Mouse (Mus musculus): ENCODE measurements at regions not wholly inside any gene's neighbourhood (a gene's known extent, or its start where the extent isn't known, plus 50 kb on each side); places are given as distances from the start of the nearest gene placed in this dataset.

- no peak overlapping the region for H3K9ac ChIP-seq (ENCODE audit: low read length)
- no peaks in the 10 kb centered on the region for H3K9me3 ChIP-seq (ENCODE audit: control insufficient read depth, low read length)
- no peaks in the 10 kb centered on the region for H3K27me3 ChIP-seq (ENCODE audit: control insufficient read depth, insufficient read depth, low read length)
- DNase-seq (ENCODE audit: low spot score) (no peak), ATAC-seq (ENCODE audit: insufficient number of reproducible peaks, low FRiP score, low TSS enrichment, low read depth) (no peak)
- H3K27ac ChIP-seq (replicated peaks; ENCODE audit: low read depth, low read length): no peak overlapping the region
- no peak overlapping the region for H3K4me2 ChIP-seq (ENCODE audit: low read depth, severe bottlenecking)
- 86% methylated on average over 3 of the region's 3 CpGs for WGBS
- H3K4me3 ChIP-seq (ENCODE audit: low read depth, low read length): no peak overlapping the region
- no peaks in the 10 kb centered on the region for H3K4me1 ChIP-seq (ENCODE audit: control insufficient read depth, insufficient read depth, low read length)
- no peaks in the 10 kb centered on the region for H3K36me3 ChIP-seq (ENCODE audit: control insufficient read depth, insufficient read depth, low read length)
Observed at GRCm38 (mm10) chr15:62302233-62302632, 1379.4 kb upstream of the A1bg start.

DNA sequence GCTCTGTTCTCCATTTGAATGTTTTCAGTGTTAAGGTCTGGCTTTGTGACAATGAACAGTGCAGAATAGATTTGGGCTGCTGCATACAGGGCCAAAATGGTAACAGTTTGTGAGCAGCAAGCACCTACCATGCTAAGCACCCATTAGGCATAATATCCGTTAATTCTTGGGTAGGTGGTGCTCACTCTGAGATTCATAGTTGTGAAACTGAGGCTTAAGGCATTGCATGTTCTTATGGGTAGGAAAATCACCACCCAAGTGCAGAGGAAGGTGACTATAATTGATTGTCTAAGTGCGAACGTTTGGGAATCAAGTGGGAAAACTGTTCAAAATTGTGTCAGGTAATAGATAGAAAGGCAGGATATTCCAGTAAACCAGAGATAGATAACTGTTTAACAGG is 1378.8 kb upstream of the A1bg start:
- Histone ChIP-seq H3K36me3 (ENCODE audit: control insufficient read depth, insufficient read depth, low read length) (no peaks in the 10 kb centered on the region), H3K4me3 (ENCODE audit: low read depth, low read length) (no peak overlapping the region), H3K4me1 (ENCODE audit: control insufficient read depth, insufficient read depth, low read length) (no peaks in the 10 kb centered on the region), H3K27me3 (ENCODE audit: control insufficient read depth, insufficient read depth, low read length) (no peaks in the 10 kb centered on the region), H3K9me3 (ENCODE audit: control insufficient read depth, low read length) (no peaks in the 10 kb centered on the region), H3K27ac (replicated peaks; ENCODE audit: low read depth, low read length) (no peak overlapping the region), H3K9ac (ENCODE audit: low read length) (no peak overlapping the region), H3K4me2 (ENCODE audit: low read depth, severe bottlenecking) (no peak overlapping the region)
- ATAC-seq (ENCODE audit: insufficient number of reproducible peaks, low FRiP score, low TSS enrichment, low read depth) (no peak), DNase-seq (ENCODE audit: low spot score) (no peak)
- WGBS: 88% methylated on average over 3 of the region's 3 CpGs

- WGBS: 89% methylated on average over 5 of the region's 5 CpGs
Observed at GRCm38 (mm10) chr15:62297138-62297537, 1374.3 kb upstream of the A1bg start.

DNA sequence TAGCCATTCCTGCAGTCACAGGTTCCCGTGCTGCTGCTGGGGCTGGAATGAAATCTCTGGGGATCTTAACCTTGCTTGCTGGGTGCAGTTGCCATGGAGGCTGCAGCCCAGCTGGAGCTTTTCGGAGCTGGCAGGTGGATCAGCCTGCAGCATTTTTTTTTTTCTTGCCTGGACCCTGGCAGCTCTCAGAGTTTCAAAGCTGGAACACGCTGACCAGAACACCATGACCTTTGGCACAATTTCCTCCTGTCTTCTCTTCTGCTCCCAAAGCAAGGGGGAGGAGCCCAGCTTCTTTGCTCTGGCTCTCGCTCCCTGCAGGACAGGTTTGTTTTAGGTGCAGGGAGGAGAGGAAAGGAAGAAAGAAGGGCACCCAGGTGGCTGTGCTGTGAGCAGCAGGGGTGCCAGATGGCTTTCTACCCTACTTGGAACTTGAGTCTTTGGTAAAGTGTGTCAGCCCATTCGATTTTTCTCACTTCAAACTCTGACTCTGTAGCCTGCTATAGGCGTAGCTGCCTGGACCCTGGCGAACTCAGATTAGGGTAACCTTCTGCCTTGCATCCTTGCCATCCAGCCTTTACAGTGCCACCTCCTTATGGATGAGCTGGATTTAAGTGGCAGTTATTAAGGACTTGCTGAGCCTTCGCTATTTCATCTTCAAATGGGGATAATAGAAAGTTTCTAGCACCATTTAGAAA is 1372.6 kb upstream of the A1bg start:
- Histone ChIP-seq H3K4me3 (ENCODE audit: low read depth, low read length) (no peak overlapping the region), H3K9ac (ENCODE audit: low read length) (no peak overlapping the region), H3K4me1 (ENCODE audit: control insufficient read depth, insufficient read depth, low read length) (peaks cover 3% of the 10 kb centered on the region; the same call in 1 of the 2 replicates), H3K27me3 (ENCODE audit: control insufficient read depth, insufficient read depth, low read length) (no peaks in the 10 kb centered on the region), H3K9me3 (ENCODE audit: control insufficient read depth, low read length) (no peaks in the 10 kb centered on the region), H3K27ac (replicated peaks; ENCODE audit: low read depth, low read length) (no peak overlapping the region), H3K4me2 (ENCODE audit: low read depth, severe bottlenecking) (no peak overlapping the region), H3K36me3 (ENCODE audit: control insufficient read depth, insufficient read depth, low read length) (no peaks in the 10 kb centered on the region)
- ATAC-seq (ENCODE audit: insufficient number of reproducible peaks, low FRiP score, low TSS enrichment, low read depth) (no peak), DNase-seq (ENCODE audit: low spot score) (peak; percentile 23)
- WGBS: 35% methylated on average over 8 of the region's 8 CpGs

More at GRCm38 (mm10) chr15:62297138-62297537, 1374.3 kb upstream of the A1bg start:
- no peak for ATAC-seq (ENCODE audit: insufficient number of reproducible peaks, low FRiP score, low TSS enrichment, low read depth)
- DNase-seq (ENCODE audit: low spot score): no peak
- Histone ChIP-seq H3K4me3 (ENCODE audit: low read depth, low read length) (no peak overlapping the region), H3K27me3 (ENCODE audit: control insufficient read depth, insufficient read depth, low read length) (no peaks in the 10 kb centered on the region), H3K4me2 (ENCODE audit: low read depth, severe bottlenecking) (no peak overlapping the region), H3K36me3 (ENCODE audit: control insufficient read depth, insufficient read depth, low read length) (no peaks in the 10 kb centered on the region), H3K4me1 (ENCODE audit: control insufficient read depth, insufficient read depth, low read length) (peaks cover 3% of the 10 kb centered on the region; the same call in 1 of the 2 replicates), H3K9me3 (ENCODE audit: control insufficient read depth, low read length) (no peaks in the 10 kb centered on the region), H3K27ac (replicated peaks; ENCODE audit: low read depth, low read length) (no peak overlapping the region), H3K9ac (ENCODE audit: low read length) (no peak overlapping the region)

- H3K36me3 ChIP-seq (ENCODE audit: control insufficient read depth, insufficient read depth, low read length): no peaks in the 10 kb centered on the region
- H3K27ac ChIP-seq (replicated peaks; ENCODE audit: low read depth, low read length): no peak overlapping the region
- no peak overlapping the region for H3K9ac ChIP-seq (ENCODE audit: low read length)
- DNase-seq (ENCODE audit: low spot score) (no peak), ATAC-seq (ENCODE audit: insufficient number of reproducible peaks, low FRiP score, low TSS enrichment, low read depth) (no peak)
- H3K4me2 ChIP-seq (ENCODE audit: low read depth, severe bottlenecking): no peak overlapping the region
- H3K9me3 ChIP-seq (ENCODE audit: control insufficient read depth, low read length): no peaks in the 10 kb centered on the region
- peaks cover 3% of the 10 kb centered on the region; the same call in 1 of the 2 replicates for H3K4me1 ChIP-seq (ENCODE audit: control insufficient read depth, insufficient read depth, low read length)
- H3K4me3 ChIP-seq (ENCODE audit: low read depth, low read length): no peak overlapping the region
- 57% methylated on average over 3 of the region's 3 CpGs for WGBS
- no peaks in the 10 kb centered on the region for H3K27me3 ChIP-seq (ENCODE audit: control insufficient read depth, insufficient read depth, low read length)
Observed at GRCm38 (mm10) chr15:62294786-62295185, 1372.0 kb upstream of the A1bg start.

- Histone ChIP-seq H3K4me1 (ENCODE audit: control insufficient read depth, insufficient read depth, low read length) (peaks cover 3% of the 10 kb centered on the region; the same call in 1 of the 2 replicates), H3K4me2 (ENCODE audit: low read depth, severe bottlenecking) (no peak overlapping the region), H3K4me3 (ENCODE audit: low read depth, low read length) (no peak overlapping the region), H3K27ac (replicated peaks; ENCODE audit: low read depth, low read length) (no peak overlapping the region), H3K9ac (ENCODE audit: low read length) (no peak overlapping the region), H3K9me3 (ENCODE audit: control insufficient read depth, low read length) (no peaks in the 10 kb centered on the region), H3K27me3 (ENCODE audit: control insufficient read depth, insufficient read depth, low read length) (no peaks in the 10 kb centered on the region), H3K36me3 (ENCODE audit: control insufficient read depth, insufficient read depth, low read length) (no peaks in the 10 kb centered on the region)
- DNase-seq (ENCODE audit: low spot score) (no peak), ATAC-seq (ENCODE audit: insufficient number of reproducible peaks, low FRiP score, low TSS enrichment, low read depth) (no peak)
- WGBS: 87% methylated on average over 3 of the region's 3 CpGs
Observed at GRCm38 (mm10) chr15:62292876-62293275, 1370.1 kb upstream of the A1bg start.

DNA sequence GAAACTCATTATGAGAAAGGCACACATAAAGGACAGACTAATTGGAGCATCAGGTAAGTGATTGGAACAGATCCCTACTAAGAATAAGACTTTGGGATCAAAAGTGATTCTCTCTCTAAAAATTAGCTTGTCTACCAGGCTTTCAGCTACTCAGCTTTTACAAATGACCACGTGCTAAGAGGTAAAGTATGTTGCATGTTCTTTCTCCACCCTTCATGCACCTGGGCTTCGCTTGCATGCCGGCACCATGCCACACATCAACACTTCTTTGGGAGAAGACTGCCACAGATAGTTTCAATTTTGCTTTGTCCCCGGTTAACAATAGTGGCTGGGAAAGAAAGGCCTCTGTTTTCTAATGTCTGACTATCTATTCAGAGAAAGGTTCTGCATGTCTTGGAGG is 1367.9 kb upstream of the A1bg start:
- Histone ChIP-seq H3K27ac (replicated peaks; ENCODE audit: low read depth, low read length) (no peak overlapping the region), H3K4me1 (ENCODE audit: control insufficient read depth, insufficient read depth, low read length) (peaks cover 6% of the 10 kb centered on the region; the same call in 1 of the 2 replicates), H3K9ac (ENCODE audit: low read length) (no peak overlapping the region), H3K4me2 (ENCODE audit: low read depth, severe bottlenecking) (no peak overlapping the region), H3K4me3 (ENCODE audit: low read depth, low read length) (no peak overlapping the region), H3K36me3 (ENCODE audit: control insufficient read depth, insufficient read depth, low read length) (no peaks in the 10 kb centered on the region), H3K9me3 (ENCODE audit: control insufficient read depth, low read length) (no peaks in the 10 kb centered on the region), H3K27me3 (ENCODE audit: control insufficient read depth, insufficient read depth, low read length) (no peaks in the 10 kb centered on the region)
- ATAC-seq (ENCODE audit: insufficient number of reproducible peaks, low FRiP score, low TSS enrichment, low read depth) (no peak), DNase-seq (ENCODE audit: low spot score) (no peak)
- 87% methylated on average over 4 of the region's 4 CpGs for WGBS

DNA sequence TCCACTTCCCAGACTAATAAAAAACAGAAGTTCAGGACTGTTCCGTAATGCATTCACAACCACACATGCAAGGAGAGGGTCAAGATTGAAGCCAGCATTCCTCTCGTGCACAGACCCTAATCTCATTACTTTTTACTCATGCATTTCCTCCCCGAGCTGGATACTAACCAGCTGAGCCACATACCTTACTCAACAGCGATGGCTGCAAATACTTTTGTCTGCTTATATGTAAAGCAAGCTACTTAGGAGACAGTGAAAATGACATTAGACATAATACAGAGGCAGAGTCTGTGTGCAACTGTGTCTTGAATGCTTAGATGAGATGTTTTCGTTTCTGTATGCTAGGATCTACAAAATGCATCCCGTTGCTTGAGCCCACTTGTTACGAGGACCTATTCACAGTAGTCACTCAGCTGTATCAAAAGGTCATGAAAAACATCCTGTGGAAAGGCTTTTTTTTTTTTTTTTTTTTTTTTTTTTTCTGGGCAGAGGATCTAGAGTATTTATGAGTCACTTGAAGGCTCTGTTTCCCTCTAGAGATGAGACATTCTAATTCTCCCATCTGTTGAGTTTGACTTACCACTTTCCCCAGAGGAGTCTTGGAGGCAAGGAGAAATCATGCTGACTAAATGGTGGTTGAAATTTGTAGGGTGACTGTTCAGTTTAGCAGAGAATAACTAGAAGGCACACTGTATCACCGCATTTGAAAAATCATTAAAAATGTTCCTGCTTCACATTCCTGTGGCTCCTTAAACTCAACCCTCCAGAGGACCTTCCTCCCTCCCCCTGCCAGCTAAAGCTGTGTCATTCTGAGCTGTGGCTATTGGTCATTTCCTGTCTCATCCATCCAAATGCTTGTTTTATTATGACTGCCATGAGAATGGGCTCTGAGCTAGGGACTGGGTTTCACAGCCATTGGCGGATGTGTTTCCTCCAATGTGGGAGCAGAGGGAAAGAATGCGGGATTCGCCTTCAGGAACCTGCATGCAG is 1364.1 kb upstream of the A1bg start:
- no peaks in the 10 kb centered on the region for H3K9me3 ChIP-seq (ENCODE audit: control insufficient read depth, low read length)
- no peak overlapping the region for H3K9ac ChIP-seq (ENCODE audit: low read length)
- ATAC-seq (ENCODE audit: insufficient number of reproducible peaks, low FRiP score, low TSS enrichment, low read depth) (no peak), DNase-seq (ENCODE audit: low spot score) (peak; percentile 45)
- H3K27ac ChIP-seq (replicated peaks; ENCODE audit: low read depth, low read length): no peak overlapping the region
- no peak overlapping the region for H3K4me3 ChIP-seq (ENCODE audit: low read depth, low read length)
- no peaks in the 10 kb centered on the region for H3K27me3 ChIP-seq (ENCODE audit: control insufficient read depth, insufficient read depth, low read length)
- 0 out of 2 replicates have a peak, but pooled peaks cover 3% of the 10 kb centered on the region for H3K4me1 ChIP-seq (ENCODE audit: control insufficient read depth, insufficient read depth, low read length)
- H3K36me3 ChIP-seq (ENCODE audit: control insufficient read depth, insufficient read depth, low read length): no peaks in the 10 kb centered on the region
- WGBS: 50% methylated on average over 11 of the region's 11 CpGs
- H3K4me2 ChIP-seq (ENCODE audit: low read depth, severe bottlenecking): no peak overlapping the region
